23 mouse cellular contexts compared by ENCODE assay signal in the genomic region with DNA sequence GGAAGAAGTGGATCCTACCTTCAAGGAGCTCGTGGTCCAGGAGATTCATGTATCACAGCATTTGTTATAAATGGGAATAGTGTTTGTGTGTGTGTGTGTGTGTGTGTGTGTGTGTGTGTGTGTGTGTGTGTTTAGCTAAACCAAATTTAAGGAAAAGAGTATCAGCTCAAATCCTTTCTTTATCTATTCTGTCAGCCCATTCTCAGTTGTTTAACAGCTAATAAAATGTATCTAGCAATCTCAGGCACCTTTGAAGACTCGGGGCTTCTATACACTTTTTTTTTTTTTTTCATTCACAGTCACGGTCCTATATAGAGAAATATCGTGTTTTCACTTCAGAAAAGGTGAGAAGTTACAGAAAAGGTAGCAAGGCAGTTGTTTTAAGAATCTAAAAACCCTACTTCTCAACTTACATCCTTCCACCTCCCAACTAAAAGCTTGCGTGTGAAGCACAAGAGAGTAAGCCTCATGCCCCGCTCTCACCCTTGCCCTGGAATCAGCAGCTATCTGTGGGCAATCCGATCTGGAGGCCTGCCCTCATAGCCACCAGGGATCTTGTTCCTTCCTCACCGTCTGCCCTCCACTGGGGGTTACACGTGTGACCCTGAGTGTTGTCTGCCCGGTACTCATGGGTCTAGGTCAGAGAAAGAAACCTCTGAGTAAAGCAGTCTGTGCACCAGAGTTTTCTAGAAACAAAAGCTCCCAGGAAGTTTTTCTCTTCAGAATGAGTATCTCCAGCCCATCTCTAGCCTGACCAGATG. TPM values are rescaled to one million over a fixed set of nuclear protein-coding genes. Genes with fewer than 3 reads are reported as not detected.
A peak's percentile ranks its signal among the peaks of the same experiment; 100 is the strongest.
DNase-seq lines count a peak whose midpoint lies in the region; ATAC-seq and TF ChIP-seq lines count a peak whose summit lies in the region.
"Had no signal": no experiment of that assay in that cellular context is flagged by ENCODE, and none has a peak within 500 bp of the region (broad histone marks: within the 10 kb centered on the region; RNA-seq: fewer than 3 reads in every experiment).

No protein-coding gene starts in this region.

- H3K27me3 ChIP-seq in kidney, adult 2 months (replicated peaks; ENCODE audit: control insufficient read depth, insufficient read depth, low read length): no peaks in the 10 kb centered on the region
- H3K27me3 ChIP-seq in kidney, embryonic 14.5 days (ENCODE audit: control insufficient read depth, insufficient read depth, low read length): no peaks in the 10 kb centered on the region
- peaks cover 2 to 3% of the 10 kb centered on the region in 2 experiments; a peak in 3 of 4 replicates for H3K27me3 ChIP-seq in MEL (ENCODE audit: control insufficient read depth in 1 of 2, insufficient read depth in 2 of 2, low read length in 2 of 2)
- H3K27me3 ChIP-seq in forebrain, postnatal 0 days (ENCODE audit: insufficient read depth, low read length): no peaks in the 10 kb centered on the region
- H3K27me3 ChIP-seq: CH12.LX; forebrain, embryonic 13.5 days; heart, embryonic 12.5 days had no signal

- no peaks in the 10 kb centered on the region for H3K79me2 ChIP-seq in MEL (ENCODE audit: control insufficient read depth, insufficient read depth, low read length, poor library complexity)

- no peak for TF ChIP-seq POLR2A in kidney, adult 2 months (IDR thresholded peaks at IDR 0.05; ENCODE audit: low read depth, low read length)
- TF ChIP-seq POLR2A in MEL (IDR thresholded peaks at IDR 0.05; ENCODE audit: control insufficient read depth in 1 of 2, insufficient read depth in 1 of 2, low read depth in 1 of 2, low read length in 2 of 2, poor library complexity in 1 of 2): no peak

- intact Hi-C loops in gastrocnemius, adult 2 months (cut with DNase I): no loop called here

- WGBS in kidney, adult 2 months: 67% methylated on average over 10 of the region's 10 CpGs
- WGBS in kidney, embryonic 14.5 days: 56% methylated on average over 10 of the region's 10 CpGs
- WGBS in forebrain, postnatal 0 days: 71% methylated on average over 10 of the region's 10 CpGs

- TF ChIP-seq CTCF in gastrocnemius, adult 2 months (IDR thresholded peaks at IDR 0.05): no peak
- no peak for TF ChIP-seq CTCF in kidney, adult 2 months (conservative IDR thresholded peaks at IDR 0.05; ENCODE audit: insufficient read depth, insufficient read length, low read depth, low read length)
- no peak for TF ChIP-seq CTCF in MEL (IDR thresholded peaks at IDR 0.05 in 2 of 3, conservative IDR thresholded peaks at IDR 0.05 in 1 of 3; ENCODE audit: control insufficient read depth in 1 of 3, insufficient read depth in 1 of 3, low read depth in 2 of 3, low read length in 3 of 3, poor library complexity in 1 of 3, severe bottlenecking in 1 of 3)
- no peak for TF ChIP-seq CTCF in forebrain, postnatal 0 days (IDR thresholded peaks at IDR 0.05; ENCODE audit: low read depth)

- H3K27ac ChIP-seq in gastrocnemius, adult 2 months: no peak overlapping the region
- H3K27ac ChIP-seq in kidney, adult 2 months (ENCODE audit: insufficient read depth, low read depth, low read length): no peak overlapping the region
- H3K27ac ChIP-seq in kidney, embryonic 14.5 days (ENCODE audit: low read depth, low read length): no peak overlapping the region
- H3K27ac ChIP-seq in MEL (ENCODE audit: control insufficient read depth, low read depth, low read length): no peak overlapping the region
- no peak overlapping the region for H3K27ac ChIP-seq in forebrain, postnatal 0 days (ENCODE audit: low read depth, low read length)
- H3K27ac ChIP-seq: embryonic facial prominence, embryonic 10.5 days; forebrain, embryonic 13.5 days; heart, adult 2 months; hindbrain, embryonic 10.5 days; kidney, postnatal 0 days had no signal

- H3K9ac ChIP-seq in kidney, embryonic 14.5 days (ENCODE audit: low read depth, low read length): no peak overlapping the region
- H3K9ac ChIP-seq in MEL (ENCODE audit: control insufficient read depth, low read depth, low read length, poor library complexity, severe bottlenecking): no peak overlapping the region
- no peak overlapping the region for H3K9ac ChIP-seq in forebrain, postnatal 0 days
- H3K9ac ChIP-seq: forebrain, embryonic 13.5 days; heart, embryonic 12.5 days had no signal

- TF ChIP-seq EP300 in MEL (IDR thresholded peaks at IDR 0.05; ENCODE audit: low read depth in 1 of 2, low read length in 2 of 2): peak; percentile 31 to 49; a peak in 1 of 4 replicates

- TF ChIP-seq RAD21 in MEL (IDR thresholded peaks at IDR 0.05; ENCODE audit: low read depth, low read length): no peak

- H3K4me3 ChIP-seq in gastrocnemius, adult 2 months: no peak overlapping the region
- H3K4me3 ChIP-seq in kidney, adult 2 months (ENCODE audit: insufficient read depth, low read depth, low read length): no peak overlapping the region
- no peak overlapping the region for H3K4me3 ChIP-seq in kidney, embryonic 14.5 days (ENCODE audit: low read length)
- no peak overlapping the region for H3K4me3 ChIP-seq in MEL (ENCODE audit: control insufficient read depth in 1 of 2, insufficient read depth in 1 of 2, low read depth in 2 of 2, low read length in 2 of 2)
- H3K4me3 ChIP-seq in forebrain, postnatal 0 days (ENCODE audit: low read depth, low read length): no peak overlapping the region
- H3K4me3 ChIP-seq: embryonic facial prominence, embryonic 10.5 days; forebrain, embryonic 13.5 days; heart, adult 2 months; heart, embryonic 12.5 days; hindbrain, embryonic 10.5 days had no signal

- no peaks in the 10 kb centered on the region for H3K9me3 ChIP-seq in kidney, embryonic 14.5 days (ENCODE audit: control insufficient read depth, low read length)
- no peaks in the 10 kb centered on the region for H3K9me3 ChIP-seq in MEL (replicated peaks; ENCODE audit: insufficient read depth, low read length)
- H3K9me3 ChIP-seq in forebrain, postnatal 0 days (ENCODE audit: low read length): no peaks in the 10 kb centered on the region
- H3K9me3 ChIP-seq: embryonic facial prominence, embryonic 10.5 days; forebrain, embryonic 13.5 days; heart, embryonic 12.5 days; hindbrain, embryonic 10.5 days had no signal

- no peaks in the 10 kb centered on the region for H3K36me3 ChIP-seq in kidney, adult 2 months (ENCODE audit: control insufficient read depth, insufficient read depth, low read length)
- H3K36me3 ChIP-seq in kidney, embryonic 14.5 days (ENCODE audit: control insufficient read depth, insufficient read depth, low read length): no peaks in the 10 kb centered on the region
- peaks cover 0 to 12% of the 10 kb centered on the region in 2 experiments; a peak in 2 of 4 replicates for H3K36me3 ChIP-seq in MEL (ENCODE audit: control insufficient read depth in 1 of 2, insufficient read depth in 2 of 2, low read length in 2 of 2)
- H3K36me3 ChIP-seq in forebrain, postnatal 0 days (ENCODE audit: insufficient read depth): no peaks in the 10 kb centered on the region
- H3K36me3 ChIP-seq: embryonic facial prominence, embryonic 10.5 days; heart, embryonic 12.5 days; hindbrain, embryonic 10.5 days had no signal

- peak; percentile 21 for DNase-seq in gastrocnemius, adult 2 months
- no peak for DNase-seq in gastrocnemius, postnatal 10 days
- DNase-seq in kidney, adult 2 months: peak; percentile 23
- DNase-seq in MEL (ENCODE audit: low read depth, low spot score): no peak
- DNase-seq in adrenal gland, postnatal 10 days: peak; percentile 68
- DNase-seq in forebrain, postnatal 0 days: no peak
- DNase-seq in layer of hippocampus, postnatal 36 days: no peak
- DNase-seq: cerebellum, adult 2 months; cerebellum, postnatal 10 days; heart, adult 2 months had no signal

- ATAC-seq in kidney, embryonic 14.5 days (ENCODE audit: low FRiP score, low TSS enrichment): no peak
- ATAC-seq in forebrain, postnatal 0 days: no peak
- ATAC-seq: forebrain, embryonic 13.5 days; hindbrain, embryonic 16.5 days; inflammation-experienced regulatory T-cells, adult 6 months had no signal

- peaks cover 28% of the 10 kb centered on the region for H3K4me1 ChIP-seq in kidney, adult 2 months (ENCODE audit: control insufficient read depth, insufficient read depth, low read length)
- no peaks in the 10 kb centered on the region for H3K4me1 ChIP-seq in kidney, embryonic 14.5 days (ENCODE audit: control insufficient read depth, insufficient read depth, low read length)
- H3K4me1 ChIP-seq in MEL (ENCODE audit: control insufficient read depth in 1 of 2, insufficient read depth in 2 of 2, low read length in 2 of 2): peaks cover 6 to 16% of the 10 kb centered on the region in 2 experiments
- no peaks in the 10 kb centered on the region for H3K4me1 ChIP-seq in forebrain, postnatal 0 days (ENCODE audit: insufficient read depth)
- H3K4me1 ChIP-seq: forebrain, embryonic 13.5 days had no signal

- no peak overlapping the region for H3K4me2 ChIP-seq in kidney, embryonic 14.5 days (replicated peaks; ENCODE audit: low read depth, low read length)
- no peak overlapping the region for H3K4me2 ChIP-seq in forebrain, postnatal 0 days (ENCODE audit: low read depth)
- H3K4me2 ChIP-seq: forebrain, embryonic 13.5 days; heart, embryonic 12.5 days had no signal

TF ChIP-seq in MEL, 35 proteins besides CTCF, POLR2A, EP300 and RAD21 (continues in another document):
- TF ChIP-seq GATA1 (IDR thresholded peaks at IDR 0.05; ENCODE audit: low read depth, low read length): peak; percentile 49; the same call in 1 of the 2 replicates

RNA-seq across cellular contexts. Expression of a gene that starts 22.7 kb away (rescaled TPM):
- total RNA-seq in gastrocnemius, adult 2 months (2021): 10 to 100 TPM; 32.2 to 33.7 TPM
- 10 to 100 TPM; 53.1 to 67.8 TPM for total RNA-seq in gastrocnemius, postnatal 10 days (2021)
- polyA plus RNA-seq in kidney, adult 2 months (2012; rRNA removed): 40.0 and 52.0 TPM in 2 replicates
- 98.0 and 108 TPM in 2 replicates for polyA plus RNA-seq in kidney, embryonic 14.5 days (2014; fragmentation: Nextera tagmentation; extraction: Ambion mirVana)
- 32.8 and 35.6 TPM in 2 replicates for total RNA-seq in MEL (2012; rRNA removed)
- polyA plus RNA-seq in MEL (2012; ENCODE audit: insufficient read depth in 1 of 2, insufficient read length in 2 of 2, low read depth in 1 of 2, low replicate concordance in 2 of 2, missing spikeins in 1 of 2): 100 to 1,000 TPM in 1 of 2 experiments, 10 to 100 TPM in 1; 75.4 to 171 TPM
- 10 to 100 TPM; 66.5 to 74.7 TPM for total RNA-seq in adrenal gland, postnatal 10 days (2021)
- total RNA-seq in forebrain, postnatal 0 days (2014; rRNA removed): 66.7 and 72.1 TPM in 2 replicates
- 88.5 and 92.8 TPM in 2 replicates for polyA plus RNA-seq in forebrain, postnatal 0 days (2015; fragmentation: Nextera tagmentation; extraction: Ambion mirVana)
- total RNA-seq in layer of hippocampus, postnatal 36 days (2021): 100 to 1,000 TPM; 102 to 105 TPM

RNA-seq across cellular contexts. Expression of a gene that starts 23.8 kb away (rescaled TPM):
- not detected for total RNA-seq in gastrocnemius, adult 2 months (2021)
- total RNA-seq in gastrocnemius, postnatal 10 days (2021): under 1 TPM; 0.26 to 0.36 TPM
- not detected in 2 replicates for polyA plus RNA-seq in kidney, adult 2 months (2012; rRNA removed)
- not detected in 2 replicates for polyA plus RNA-seq in kidney, embryonic 14.5 days (2014; fragmentation: Nextera tagmentation; extraction: Ambion mirVana)
- not detected in 2 replicates for total RNA-seq in MEL (2012; rRNA removed)
- polyA plus RNA-seq in MEL (2012; ENCODE audit: insufficient read depth in 1 of 2, insufficient read length in 2 of 2, low read depth in 1 of 2, low replicate concordance in 2 of 2, missing spikeins in 1 of 2): not detected
- under 1 TPM in 1 of 2 experiments, not detected in 1; 0.12 TPM for total RNA-seq in adrenal gland, postnatal 10 days (2021)
- total RNA-seq in forebrain, postnatal 0 days (2014; rRNA removed): 0.33 and 0.38 TPM in 2 replicates
- polyA plus RNA-seq in forebrain, postnatal 0 days (2015; fragmentation: Nextera tagmentation; extraction: Ambion mirVana): 0.04 and 0.11 TPM in 2 replicates
- not detected for total RNA-seq in layer of hippocampus, postnatal 36 days (2021)
- total RNA-seq: CH12.LX; gastrocnemius, adult 8-10 months; heart, adult 2 months; heart, postnatal 25 days had no signal
- polyA plus RNA-seq: embryonic facial prominence, embryonic 10.5 days; embryonic facial prominence, embryonic 14.5 days; forebrain, embryonic 13.5 days; heart, adult 2 months; heart, embryonic 12.5 days; heart, embryonic 16.5 days; hindbrain, embryonic 10.5 days; inflammation-experienced regulatory T-cells, adult 6 months; kidney, postnatal 0 days had no signal

Comparison
In these comparisons a context has a peak if more than half of its experiments do, and no peak if none do; other contexts are left out.
1. DNase-seq: peak in gastrocnemius, adult 2 months (single experiment), kidney, adult 2 months (single experiment) and adrenal gland, postnatal 10 days (single experiment); none in gastrocnemius, postnatal 10 days (single experiment), MEL (single experiment), forebrain, postnatal 0 days (single experiment) and layer of hippocampus, postnatal 36 days (0 of 2).